In genomic region chr2:179537800-179538450, GRCm38 (mm10) we compare ENCODE assay signal across 9 mouse cellular contexts.
DNase-seq lines count a peak whose midpoint lies in the region; ATAC-seq and TF ChIP-seq lines count a peak whose summit lies in the region.
"Had no signal": no experiment of that assay in that cellular context is flagged by ENCODE, and none has a peak within 500 bp of the region (broad histone marks: within the 10 kb centered on the region; RNA-seq: fewer than 3 reads in every experiment).

No protein-coding gene starts in this region.

- no peak overlapping the region for H3K4me3 ChIP-seq in kidney, postnatal 0 days (replicated peaks; ENCODE audit: low read depth, low read length)
- no peak overlapping the region for H3K4me3 ChIP-seq in forebrain, embryonic 13.5 days
- H3K4me3 ChIP-seq in limb, embryonic 10.5 days: 0 out of 2 replicates have a peak overlapping the region, but pooled peaks have one; percentile 21
- H3K4me3 ChIP-seq in neural tube, embryonic 15.5 days (replicated peaks): no peak overlapping the region
- no peak overlapping the region for H3K4me3 ChIP-seq in intestine, postnatal 0 days (ENCODE audit: low read depth, low read length)
- H3K4me3 ChIP-seq: megakaryocyte, embryonic 14.5 days had no signal

- intact Hi-C loops in gastrocnemius, postnatal 14 days (cut with DNase I; ENCODE audit: low total_unique reads): no loop called here

- H3K27me3 ChIP-seq in kidney, postnatal 0 days (ENCODE audit: insufficient read depth, low read length): no peaks in the 10 kb centered on the region
- H3K27me3 ChIP-seq in forebrain, embryonic 13.5 days: no peaks in the 10 kb centered on the region
- H3K27me3 ChIP-seq in limb, embryonic 10.5 days (ENCODE audit: low read depth, poor library complexity, severe bottlenecking): 0 out of 2 replicates have a peak, but pooled peaks cover 3% of the 10 kb centered on the region
- no peaks in the 10 kb centered on the region for H3K27me3 ChIP-seq in neural tube, embryonic 15.5 days (replicated peaks)
- H3K27me3 ChIP-seq in intestine, postnatal 0 days (replicated peaks; ENCODE audit: control insufficient read depth, insufficient read depth, low read length): 0 out of 2 replicates have a peak, but pooled peaks cover 7% of the 10 kb centered on the region

- no peak for TF ChIP-seq CTCF in kidney, postnatal 0 days (IDR thresholded peaks at IDR 0.05; ENCODE audit: low read depth)
- no peak for TF ChIP-seq CTCF in intestine, postnatal 0 days (IDR thresholded peaks at IDR 0.05; ENCODE audit: low read depth)

- H3K9ac ChIP-seq in kidney, postnatal 0 days (ENCODE audit: low read depth, low read length): no peak overlapping the region
- H3K9ac ChIP-seq in forebrain, embryonic 13.5 days: 0 out of 2 replicates have a peak overlapping the region, but pooled peaks have one; percentile 48
- no peak overlapping the region for H3K9ac ChIP-seq in neural tube, embryonic 15.5 days (replicated peaks)
- H3K9ac ChIP-seq in intestine, postnatal 0 days (ENCODE audit: low read depth, low read length): no peak overlapping the region

- no peaks in the 10 kb centered on the region for H3K36me3 ChIP-seq in kidney, postnatal 0 days (ENCODE audit: insufficient read depth, low read length)
- no peaks in the 10 kb centered on the region for H3K36me3 ChIP-seq in forebrain, embryonic 13.5 days (ENCODE audit: poor library complexity, severe bottlenecking)
- no peaks in the 10 kb centered on the region for H3K36me3 ChIP-seq in limb, embryonic 10.5 days
- H3K36me3 ChIP-seq in neural tube, embryonic 15.5 days: no peaks in the 10 kb centered on the region
- H3K36me3 ChIP-seq in intestine, postnatal 0 days (ENCODE audit: control insufficient read depth, insufficient read depth): no peaks in the 10 kb centered on the region

- no peak for DNase-seq in kidney, postnatal 0 days (ENCODE audit: low spot score)
- DNase-seq in kidney, postnatal 4 days: no peak
- DNase-seq in limb, embryonic 10.5 days (ENCODE audit: low spot score): no peak
- DNase-seq in gastrocnemius, postnatal 14 days: no peak
- DNase-seq: adrenal gland, adult 8-10 months had no signal

- no peak overlapping the region for H3K27ac ChIP-seq in kidney, postnatal 0 days
- peak overlapping the region; percentile 87 for H3K27ac ChIP-seq in forebrain, embryonic 13.5 days
- H3K27ac ChIP-seq in limb, embryonic 10.5 days: 0 out of 2 replicates have a peak overlapping the region, but pooled peaks have one; percentile 36
- H3K27ac ChIP-seq in neural tube, embryonic 15.5 days (replicated peaks): peak overlapping the region; percentile 76
- H3K27ac ChIP-seq in intestine, postnatal 0 days (ENCODE audit: low read depth, low read length): no peak overlapping the region

- 26% methylated on average over 3 of the region's 3 CpGs for WGBS in kidney, postnatal 0 days
- WGBS in forebrain, embryonic 13.5 days: 7% methylated on average over 3 of the region's 3 CpGs
- WGBS in limb, embryonic 10.5 days: 47% methylated on average over 3 of the region's 3 CpGs
- WGBS in neural tube, embryonic 15.5 days: 21% methylated on average over 3 of the region's 3 CpGs
- WGBS in intestine, postnatal 0 days: 48% methylated on average over 3 of the region's 3 CpGs

- peak; percentile 42 for ATAC-seq in kidney, postnatal 0 days (replicated peaks; ENCODE audit: low FRiP score, low read depth)
- peak; percentile 41 for ATAC-seq in forebrain, embryonic 13.5 days
- peak; percentile 39 for ATAC-seq in neural tube, embryonic 15.5 days (ENCODE audit: low FRiP score)
- ATAC-seq in intestine, postnatal 0 days: no peak

- no peaks in the 10 kb centered on the region for H3K9me3 ChIP-seq in kidney, postnatal 0 days (replicated peaks; ENCODE audit: low read length)
- no peaks in the 10 kb centered on the region for H3K9me3 ChIP-seq in forebrain, embryonic 13.5 days (replicated peaks)
- no peaks in the 10 kb centered on the region for H3K9me3 ChIP-seq in limb, embryonic 10.5 days (replicated peaks)
- H3K9me3 ChIP-seq in neural tube, embryonic 15.5 days (replicated peaks): no peaks in the 10 kb centered on the region
- H3K9me3 ChIP-seq in intestine, postnatal 0 days (ENCODE audit: control insufficient read depth): no peaks in the 10 kb centered on the region

- no peak overlapping the region; the same call in 1 of the 2 replicates for H3K4me2 ChIP-seq in kidney, postnatal 0 days (ENCODE audit: low read length)
- H3K4me2 ChIP-seq in forebrain, embryonic 13.5 days: peak overlapping the region; percentile 46
- peak overlapping the region; percentile 48 for H3K4me2 ChIP-seq in neural tube, embryonic 15.5 days
- H3K4me2 ChIP-seq in intestine, postnatal 0 days (replicated peaks; ENCODE audit: low read depth): no peak overlapping the region

- H3K4me1 ChIP-seq in kidney, postnatal 0 days (replicated peaks; ENCODE audit: insufficient read depth, low read length): peaks cover 6% of the 10 kb centered on the region; the same call in 1 of the 2 replicates
- peaks cover 63% of the 10 kb centered on the region for H3K4me1 ChIP-seq in forebrain, embryonic 13.5 days
- peaks cover 50% of the 10 kb centered on the region for H3K4me1 ChIP-seq in limb, embryonic 10.5 days
- peaks cover 43% of the 10 kb centered on the region for H3K4me1 ChIP-seq in neural tube, embryonic 15.5 days
- H3K4me1 ChIP-seq in intestine, postnatal 0 days (replicated peaks; ENCODE audit: control insufficient read depth, insufficient read depth, low read length): no peaks in the 10 kb centered on the region
- H3K4me1 ChIP-seq: megakaryocyte, embryonic 14.5 days had no signal

Comparison
In these comparisons a context has a peak if more than half of its experiments do, and no peak if none do; other contexts are left out.
1. H3K27ac ChIP-seq: peak in forebrain, embryonic 13.5 days (single experiment), limb, embryonic 10.5 days (single experiment) and neural tube, embryonic 15.5 days (single experiment); none in kidney, postnatal 0 days (single experiment) and intestine, postnatal 0 days (single experiment).
2. H3K4me2 ChIP-seq: peak in forebrain, embryonic 13.5 days (single experiment) and neural tube, embryonic 15.5 days (single experiment); none in kidney, postnatal 0 days (single experiment) and intestine, postnatal 0 days (single experiment).